Mouse (Mus musculus) kidney, embryonic 16.5 days (tissue): ENCODE measurements around the gene Pdzd3. TPM values are rescaled to one million over a fixed set of nuclear protein-coding genes. Genes with fewer than 3 reads are reported as not detected.

Experiments
- ATAC-seq: fragments of 200-750 bp; cut with Nextera tagmentation; 2 replicates; pipeline ENCODE4 v1.8.0; 2017; ENCODE audit warnings: moderate TSS enrichment; ENCODE audit not compliant: low FRiP score, low TSS enrichment
- H3K27ac ChIP-seq: fragments of 300-500 bp; sonication (generic); 2 replicates; pipeline ENCODE4 v1.5.1; 2014; ENCODE audit warnings: low read length
- H3K27me3 ChIP-seq: fragments of 300-500 bp; sonication (generic); 2 replicates; pipeline ENCODE4 v1.6.1; 2014; ENCODE audit warnings: low read length, control low read depth, mixed read lengths; ENCODE audit not compliant: insufficient read depth
- H3K36me3 ChIP-seq: fragments of 300-500 bp; sonication (generic); 2 replicates; pipeline ENCODE4 v1.6.1; 2014; ENCODE audit warnings: low read length, control low read depth, mixed read lengths; ENCODE audit not compliant: insufficient read depth
- H3K4me1 ChIP-seq: fragments of 300-500 bp; sonication (generic); 2 replicates; pipeline ENCODE4 v1.6.1; 2014; ENCODE audit warnings: low read length, control low read depth, mixed read lengths; ENCODE audit not compliant: insufficient read depth
- H3K4me2 ChIP-seq: fragments of 300-500 bp; sonication (generic); replicated peaks from 2 replicates; pipeline ENCODE4 v1.6.1; 2014; ENCODE audit warnings: low read depth, low read length
- H3K4me3 ChIP-seq: fragments of 300-500 bp; sonication (generic); 2 replicates; pipeline ENCODE4 v1.5.1; 2014; ENCODE audit warnings: mild to moderate bottlenecking, low read length
- H3K9ac ChIP-seq: fragments of 300-500 bp; sonication (generic); replicated peaks from 2 replicates; pipeline ENCODE4 v1.6.1; 2014; ENCODE audit warnings: low read length
- H3K9me3 ChIP-seq: fragments of 300-500 bp; sonication (generic); 2 replicates; pipeline ENCODE4 v1.6.1; 2016; ENCODE audit warnings: low read length, control low read depth
- WGBS: fragments of 180-500 bp; shearing (Covaris S2); extraction: QIAGEN DNeasy Blood & Tissue Kit; methylation state at CpG from one replicate; pipeline ENCODE4 v1.1.7; 2014; 5-methylcytosine and 5-hydroxymethylcytosine counted together
- polyA plus RNA-seq: library from polyadenylated mRNA; unstranded; fragments of >200 nt; fragmentation: Nextera tagmentation; extraction: Ambion mirVana; gene quantifications from 2 replicates; pipeline ENCODE4 v1.2.1, GENCODE M21; 2015

The Pdzd3 gene
- polyA plus RNA-seq, 1 experiment from 2014 or later = 14.1 TPM

DNA sequence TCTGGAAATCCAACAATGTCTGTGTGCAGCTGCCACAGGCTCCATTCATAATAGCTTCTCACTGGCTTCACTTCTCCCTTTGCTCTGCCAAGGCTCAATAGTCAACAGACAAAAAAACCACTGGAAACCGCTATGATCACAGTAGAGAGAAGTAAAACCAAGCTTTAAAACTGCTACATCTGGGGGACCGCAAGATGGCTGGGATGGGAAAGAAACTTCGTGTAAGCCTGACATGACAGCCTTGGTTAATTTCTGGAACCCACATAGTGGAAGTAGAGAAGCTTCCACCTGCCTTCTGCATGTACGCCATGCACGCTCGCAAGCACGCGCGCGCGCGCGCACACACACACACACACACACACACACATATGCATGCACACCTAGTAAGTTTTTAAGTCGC, 37.7 kb downstream of the Pdzd3 start:
- 96% methylated on average over 14 of the region's 14 CpGs for WGBS

DNA sequence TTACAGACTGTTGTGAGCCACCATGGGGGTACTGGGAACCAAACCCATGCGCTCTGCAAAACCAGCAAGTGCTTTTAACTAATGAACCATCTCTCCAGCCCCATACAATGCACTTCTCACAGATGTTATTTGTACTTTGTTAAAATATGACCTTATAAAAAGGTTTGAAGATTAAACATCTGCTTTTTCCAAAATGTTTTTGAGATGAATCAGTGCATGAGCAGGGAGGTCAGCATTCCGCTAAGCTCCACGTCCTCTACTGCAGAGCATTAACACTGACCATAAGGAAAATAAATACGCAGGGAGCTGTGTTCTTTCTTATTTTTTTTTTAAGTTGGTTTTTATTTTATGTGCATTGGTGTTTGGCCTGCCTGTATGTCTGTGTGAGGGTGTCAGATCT, 38.9 kb downstream of the Pdzd3 start:
- no peak overlapping the region for H3K9ac ChIP-seq
- H3K27me3 ChIP-seq = no peaks in the 10 kb centered on the region
- peaks cover 10% of the 10 kb centered on the region for H3K36me3 ChIP-seq
- H3K4me2 ChIP-seq = no peak overlapping the region
- 84% methylated on average over 4 of the region's 4 CpGs for WGBS
- no peak for ATAC-seq
- no peak overlapping the region for H3K27ac ChIP-seq
- H3K4me3 ChIP-seq = no peak overlapping the region
- peaks cover 5% of the 10 kb centered on the region; the same call in 1 of the 2 replicates for H3K9me3 ChIP-seq
- H3K4me1 ChIP-seq = no peaks in the 10 kb centered on the region

More for the DNA sequence above, 37.7 kb downstream of the Pdzd3 start:
- H3K4me3 ChIP-seq = no peak overlapping the region
- H3K9me3 ChIP-seq = peaks cover 5% of the 10 kb centered on the region; the same call in 1 of the 2 replicates
- ATAC-seq = no peak
- H3K4me2 ChIP-seq = no peak overlapping the region
- peaks cover 10% of the 10 kb centered on the region for H3K36me3 ChIP-seq
- no peaks in the 10 kb centered on the region for H3K4me1 ChIP-seq
- no peak overlapping the region for H3K27ac ChIP-seq
- no peak overlapping the region for H3K9ac ChIP-seq
- H3K27me3 ChIP-seq = no peaks in the 10 kb centered on the region

DNA sequence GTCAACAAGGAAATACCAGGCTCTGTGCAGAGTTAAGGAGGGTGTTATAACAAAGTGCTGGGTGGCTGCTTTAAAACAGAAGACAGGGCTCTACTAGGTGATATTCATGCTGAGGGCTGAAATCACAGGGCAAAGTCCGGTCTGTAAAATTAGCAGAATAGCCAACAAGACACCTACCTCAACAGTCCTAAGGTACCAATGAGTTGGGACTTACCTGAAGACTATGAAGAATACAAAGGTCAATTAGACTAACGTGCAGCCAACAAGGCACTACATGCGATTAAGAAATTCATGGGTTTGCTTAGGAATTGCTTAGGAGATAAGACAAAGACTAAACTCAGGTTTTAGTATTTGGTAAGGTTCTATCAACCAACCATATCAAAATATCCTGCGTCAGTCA, 41.9 kb downstream of the Pdzd3 start:
- Histone ChIP-seq H3K4me1 (no peaks in the 10 kb centered on the region), H3K27ac (no peak overlapping the region), H3K9me3 (peaks cover 5% of the 10 kb centered on the region; the same call in 1 of the 2 replicates), H3K27me3 (no peaks in the 10 kb centered on the region), H3K9ac (no peak overlapping the region), H3K36me3 (peaks cover 10% of the 10 kb centered on the region), H3K4me2 (no peak overlapping the region), H3K4me3 (no peak overlapping the region)
- 90% methylated on average over 4 of the region's 4 CpGs for WGBS
- no peak for ATAC-seq

DNA sequence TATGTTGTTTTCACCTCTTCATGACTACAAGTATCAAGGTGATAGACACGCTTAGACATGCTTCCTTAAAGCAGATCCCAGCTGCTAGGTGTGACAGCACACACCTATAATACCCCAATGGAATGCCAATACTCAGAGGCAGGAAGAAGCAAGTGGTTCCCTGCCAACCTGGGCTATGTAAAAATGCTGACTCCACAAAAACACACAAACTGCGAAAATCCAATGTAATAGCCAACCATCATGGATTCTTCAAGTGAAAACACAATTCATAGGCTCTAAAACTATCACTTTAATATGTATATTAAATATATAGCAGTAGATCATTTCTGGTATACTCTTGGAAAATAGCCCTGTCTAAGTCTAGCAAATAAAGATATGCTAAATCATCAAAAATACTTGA, 43.4 kb downstream of the Pdzd3 start:
- Histone ChIP-seq H3K9ac (no peak overlapping the region), H3K27ac (no peak overlapping the region), H3K27me3 (no peaks in the 10 kb centered on the region), H3K4me3 (no peak overlapping the region), H3K9me3 (peaks cover 5% of the 10 kb centered on the region; the same call in 1 of the 2 replicates), H3K4me1 (no peaks in the 10 kb centered on the region), H3K36me3 (peaks cover 10% of the 10 kb centered on the region), H3K4me2 (no peak overlapping the region)
- WGBS = 91% methylated on average over 2 of the region's 2 CpGs
- no peak for ATAC-seq

DNA sequence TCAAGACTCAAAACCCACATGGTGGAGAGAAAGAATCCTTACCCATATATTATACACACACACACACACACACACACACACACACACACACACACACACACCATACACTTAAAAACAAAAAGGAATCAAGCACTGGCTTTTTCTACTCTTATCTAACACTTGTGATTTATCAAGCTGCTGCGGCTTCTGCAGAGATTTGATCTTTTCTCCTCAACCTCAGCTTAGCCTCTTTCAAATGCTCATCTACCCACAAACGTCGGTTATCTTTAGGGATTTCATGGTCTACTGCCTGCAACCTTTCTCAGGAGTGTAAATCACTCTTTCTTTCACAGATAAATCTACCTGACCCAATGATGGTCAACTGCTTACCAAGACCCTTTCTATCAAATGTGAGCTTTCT, 50.8 kb downstream of the Pdzd3 start:
- no peaks in the 10 kb centered on the region for H3K9me3 ChIP-seq
- peaks cover 26% of the 10 kb centered on the region for H3K36me3 ChIP-seq
- no peak overlapping the region for H3K4me2 ChIP-seq
- ATAC-seq = no peak
- H3K9ac ChIP-seq = no peak overlapping the region
- no peak overlapping the region for H3K27ac ChIP-seq
- no peaks in the 10 kb centered on the region for H3K27me3 ChIP-seq
- WGBS = 54% methylated on average over 3 of the region's 3 CpGs
- H3K4me1 ChIP-seq = no peaks in the 10 kb centered on the region
- no peak overlapping the region for H3K4me3 ChIP-seq

DNA sequence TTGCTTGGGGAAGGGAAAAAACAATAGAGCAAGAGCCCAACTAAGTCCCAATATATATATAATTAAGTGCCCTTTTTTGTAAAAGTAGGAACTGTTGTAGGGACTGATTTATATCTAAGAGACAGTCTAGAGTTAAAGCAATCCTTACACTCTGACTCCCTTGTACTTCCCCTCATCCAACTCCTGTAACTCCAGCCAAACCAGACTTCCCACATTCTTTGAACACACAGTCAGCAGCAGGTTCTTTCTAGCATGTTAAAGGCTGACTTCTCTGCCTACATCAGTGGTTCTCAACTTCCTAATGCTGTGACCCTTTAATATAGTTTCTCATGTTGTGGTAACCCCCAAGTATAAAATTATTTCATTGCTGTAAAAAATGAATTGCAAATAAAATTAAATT, 51.7 kb downstream of the Pdzd3 start:
- no peaks in the 10 kb centered on the region for H3K27me3 ChIP-seq
- no peaks in the 10 kb centered on the region for H3K9me3 ChIP-seq
- no peaks in the 10 kb centered on the region for H3K4me1 ChIP-seq
- no peak overlapping the region for H3K4me3 ChIP-seq
- H3K9ac ChIP-seq = no peak overlapping the region
- peaks cover 26% of the 10 kb centered on the region for H3K36me3 ChIP-seq
- H3K27ac ChIP-seq = no peak overlapping the region
- no peak overlapping the region for H3K4me2 ChIP-seq
- no peak for ATAC-seq

DNA sequence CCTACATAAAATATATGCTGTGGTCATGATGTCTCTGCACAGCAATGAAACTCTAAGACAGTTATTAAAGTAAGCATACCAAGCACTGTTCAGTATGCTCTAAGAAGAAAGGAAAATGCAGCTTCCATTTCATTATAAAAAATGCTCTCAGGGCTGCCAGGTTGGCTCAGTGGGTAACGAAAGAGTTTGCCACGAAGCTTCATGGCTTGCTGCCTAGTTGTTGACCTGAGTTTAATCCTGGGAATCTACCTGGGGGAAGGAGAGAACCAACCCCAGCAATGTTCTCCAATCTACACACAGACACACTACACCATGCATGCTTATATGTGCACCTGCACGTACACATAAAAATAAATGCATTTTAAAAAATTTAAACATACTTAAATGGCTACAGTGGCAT, 52.1 kb downstream of the Pdzd3 start:
- H3K27me3 ChIP-seq = no peaks in the 10 kb centered on the region
- no peak overlapping the region for H3K9ac ChIP-seq
- no peaks in the 10 kb centered on the region for H3K4me1 ChIP-seq
- H3K4me3 ChIP-seq = no peak overlapping the region
- H3K27ac ChIP-seq = peak overlapping the region; percentile 46; the same call in 1 of the 2 replicates
- H3K4me2 ChIP-seq = no peak overlapping the region
- WGBS = 77% methylated on average over 3 of the region's 3 CpGs
- H3K36me3 ChIP-seq = peaks cover 26% of the 10 kb centered on the region
- no peaks in the 10 kb centered on the region for H3K9me3 ChIP-seq
- no peak for ATAC-seq

Other genes with a start within 250 kb of the Pdzd3 start
- gene Thy1, start 208.1 kb downstream of the Pdzd3 start, polyA plus RNA-seq = 7.7 and 10.5 TPM in 2 replicates
- gene Usp2, start 184.4 kb downstream of the Pdzd3 start, polyA plus RNA-seq = 53.9 and 57.7 TPM in 2 replicates
- gene Mfrp, start 149.7 kb downstream of the Pdzd3 start, polyA plus RNA-seq = 0.10 and 0.25 TPM in 2 replicates
- gene C1qtnf5, start 144.2 kb downstream of the Pdzd3 start, polyA plus RNA-seq = 4.7 and 5.7 TPM in 2 replicates
- 0.22 and 0.25 TPM in 2 replicates for gene Gm49380, start 138.0 kb downstream of the Pdzd3 start, polyA plus RNA-seq
- 75.0 and 87.0 TPM in 2 replicates for gene Rnf26, start 138.0 kb downstream of the Pdzd3 start, polyA plus RNA-seq
- 54.3 and 60.3 TPM in 2 replicates for gene Mcam, start 117.0 kb downstream of the Pdzd3 start, polyA plus RNA-seq
- 17.6 and 24.0 TPM in 2 replicates for gene Cbl, start 17.4 kb downstream of the Pdzd3 start, polyA plus RNA-seq
- gene Ccdc153, start 10.8 kb downstream of the Pdzd3 start, polyA plus RNA-seq = not detected in 2 replicates
- gene Nlrx1, start 17.1 kb upstream of the Pdzd3 start, polyA plus RNA-seq = 6.6 and 7.9 TPM in 2 replicates
- 2.8 TPM in 2 replicates for gene Abcg4, start 37.1 kb upstream of the Pdzd3 start, polyA plus RNA-seq
- 27.2 and 31.1 TPM in 2 replicates for gene Hinfp, start 54.2 kb upstream of the Pdzd3 start, polyA plus RNA-seq
- 11.6 and 14.3 TPM in 2 replicates for gene C2cd2l, start 68.8 kb upstream of the Pdzd3 start, polyA plus RNA-seq
- 45.4 and 53.9 TPM in 2 replicates for gene Dpagt1, start 74.5 kb upstream of the Pdzd3 start, polyA plus RNA-seq
- gene H2afx, start 83.2 kb upstream of the Pdzd3 start, polyA plus RNA-seq = 353 and 432 TPM in 2 replicates
- gene Hmbs, start 92.8 kb upstream of the Pdzd3 start, polyA plus RNA-seq = 133 and 137 TPM in 2 replicates
- gene Vps11, start 110.2 kb upstream of the Pdzd3 start, polyA plus RNA-seq = 38.5 and 40.0 TPM in 2 replicates
- gene Hyou1, start 128.0 kb upstream of the Pdzd3 start, polyA plus RNA-seq = 48.0 and 51.2 TPM in 2 replicates
- gene Slc37a4, start 145.4 kb upstream of the Pdzd3 start, polyA plus RNA-seq = 67.3 and 74.4 TPM in 2 replicates
- gene Rps25, start 155.7 kb upstream of the Pdzd3 start, polyA plus RNA-seq = 1,444 and 1,489 TPM in 2 replicates
- 138 TPM in 2 replicates for gene Trappc4, start 156.1 kb upstream of the Pdzd3 start, polyA plus RNA-seq
- 26.0 and 31.6 TPM in 2 replicates for gene Ccdc84, start 167.1 kb upstream of the Pdzd3 start, polyA plus RNA-seq
- gene Foxr1, start 189.7 kb upstream of the Pdzd3 start, polyA plus RNA-seq = not detected in 2 replicates
- gene Upk2, start 203.5 kb upstream of the Pdzd3 start, polyA plus RNA-seq = 3.4 and 7.6 TPM in 2 replicates
- 11.3 and 12.4 TPM in 2 replicates for gene Bcl9l, start 231.4 kb upstream of the Pdzd3 start, polyA plus RNA-seq